Mouse (Mus musculus) forebrain, embryonic 10.5 days (tissue): ENCODE measurements around the gene Agbl2. TPM values are rescaled to one million over a fixed set of nuclear protein-coding genes. Genes with fewer than 3 reads are reported as not detected.

Experiments
- DNase-seq: peaks from one replicate; pipeline ENCODE4 v3.0.0-alpha.2; 2017; ENCODE audit warnings: low spot score; ENCODE audit errors: extremely low spot score
- H3K27ac ChIP-seq: fragments of 300-500 bp; sonication (generic); 2 replicates; pipeline ENCODE4 v1.5.1; 2016; ENCODE audit warnings: mild to moderate bottlenecking
- H3K27me3 ChIP-seq: fragments of 300-500 bp; sonication (generic); 2 replicates; pipeline ENCODE4 v1.6.1; 2016; ENCODE audit warnings: mild to moderate bottlenecking; ENCODE audit not compliant: poor library complexity, severe bottlenecking
- H3K36me3 ChIP-seq: fragments of 300-500 bp; sonication (generic); replicated peaks from 2 replicates; pipeline ENCODE4 v1.6.1; 2016; ENCODE audit warnings: mild to moderate bottlenecking, moderate library complexity
- H3K4me1 ChIP-seq: fragments of 300-500 bp; sonication (generic); 2 replicates; pipeline ENCODE4 v1.6.1; 2016
- H3K4me3 ChIP-seq: fragments of 300-500 bp; sonication (generic); 2 replicates; pipeline ENCODE4 v1.5.1; 2016; ENCODE audit warnings: mild to moderate bottlenecking, moderate library complexity
- H3K9me3 ChIP-seq: fragments of 300-500 bp; sonication (generic); 2 replicates; pipeline ENCODE4 v1.6.1; 2016; ENCODE audit warnings: mild to moderate bottlenecking, moderate library complexity
- WGBS: fragments of 180-500 bp; shearing (Covaris S2); methylation state at CpG from one replicate; pipeline ENCODE4 v1.1.7; 2016; 5-methylcytosine and 5-hydroxymethylcytosine counted together
- polyA plus RNA-seq: library from polyadenylated mRNA; unstranded; fragments of >200 nt; fragmentation: Nextera tagmentation; extraction: Ambion mirVana; gene quantifications from 2 replicates; pipeline ENCODE4 v1.2.1, GENCODE M21; 2016

Gene Agbl2
- 0.58 and 0.70 TPM in 2 replicates for polyA plus RNA-seq

- Histone ChIP-seq H3K27ac (peak within 1 kb of the TSS; percentile 70), H3K36me3 (peaks cover 41% of the 10 kb centered on the region), H3K4me3 (peak within 1 kb of the TSS; percentile 49), H3K27me3 (peaks cover 22% of the 10 kb centered on the region), H3K4me1 (peaks cover 19% of the 10 kb centered on the region), H3K9me3 (no peaks in the 10 kb centered on the region)
- 4% methylated on average over 11 of the region's 11 CpGs for WGBS
- DNase-seq = peak; percentile 53
Measured at GRCm38 (mm10) chr2:90782458-90782857, at the start of gene Agbl2. Gene Agbl2, plus strand, starts transcription at chr2:90782727.

- Histone ChIP-seq H3K4me1 (no peaks in the 10 kb centered on the region), H3K27ac (no peak overlapping the region), H3K9me3 (no peaks in the 10 kb centered on the region), H3K4me3 (no peak overlapping the region), H3K27me3 (no peaks in the 10 kb centered on the region), H3K36me3 (peaks cover 86% of the 10 kb centered on the region)
- 94% methylated on average over 11 of the region's 11 CpGs for WGBS
- no peak for DNase-seq
Measured at GRCm38 (mm10) chr2:90735326-90735725, 47.2 kb upstream of the Agbl2 start.

GRCm38 (mm10) chr2:90738801-90739200, 43.7 kb upstream of the Agbl2 start:
- Histone ChIP-seq H3K27me3 (no peaks in the 10 kb centered on the region), H3K9me3 (no peaks in the 10 kb centered on the region), H3K27ac (no peak overlapping the region), H3K4me1 (no peaks in the 10 kb centered on the region), H3K36me3 (peaks cover 51% of the 10 kb centered on the region), H3K4me3 (no peak overlapping the region)
- 94% methylated on average over 3 of the region's 3 CpGs for WGBS
- DNase-seq = no peak

- no peak overlapping the region for H3K4me3 ChIP-seq
- no peaks in the 10 kb centered on the region for H3K27me3 ChIP-seq
- no peak for DNase-seq
- 85% methylated on average over 3 of the region's 3 CpGs for WGBS
- no peaks in the 10 kb centered on the region for H3K9me3 ChIP-seq
- peaks cover 47% of the 10 kb centered on the region for H3K36me3 ChIP-seq
- no peak overlapping the region for H3K27ac ChIP-seq
- H3K4me1 ChIP-seq = peaks cover 2% of the 10 kb centered on the region; the same call in 1 of the 2 replicates
Measured at GRCm38 (mm10) chr2:90739327-90739726, 43.2 kb upstream of the Agbl2 start.

DNA sequence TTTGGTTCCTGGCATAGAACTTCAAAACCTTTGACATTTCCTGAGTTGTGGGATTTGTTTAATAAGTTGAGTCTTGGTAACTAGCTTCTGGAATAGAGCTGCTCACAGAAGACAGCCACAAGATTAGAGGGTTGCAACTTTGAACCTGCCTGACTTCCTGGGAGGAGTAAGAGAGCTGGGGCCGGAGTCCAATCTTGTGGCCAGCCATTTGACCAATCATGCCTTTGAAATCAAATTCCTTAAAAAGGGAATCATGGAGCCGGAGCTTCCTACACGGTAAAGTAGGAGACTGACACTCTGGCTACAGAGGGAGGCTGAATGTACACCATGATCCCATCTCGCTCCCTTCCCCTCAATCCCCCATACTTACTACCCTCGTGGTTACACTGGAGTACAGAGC, 42.6 kb upstream of the Agbl2 start:
- H3K4me1 ChIP-seq = peaks cover 8% of the 10 kb centered on the region; the same call in 1 of the 2 replicates
- peaks cover 42% of the 10 kb centered on the region for H3K36me3 ChIP-seq
- WGBS = 85% methylated on average over 5 of the region's 5 CpGs
- no peak overlapping the region for H3K4me3 ChIP-seq
- DNase-seq = no peak
- H3K27me3 ChIP-seq = no peaks in the 10 kb centered on the region
- H3K27ac ChIP-seq = no peak overlapping the region
- H3K9me3 ChIP-seq = no peaks in the 10 kb centered on the region

DNA sequence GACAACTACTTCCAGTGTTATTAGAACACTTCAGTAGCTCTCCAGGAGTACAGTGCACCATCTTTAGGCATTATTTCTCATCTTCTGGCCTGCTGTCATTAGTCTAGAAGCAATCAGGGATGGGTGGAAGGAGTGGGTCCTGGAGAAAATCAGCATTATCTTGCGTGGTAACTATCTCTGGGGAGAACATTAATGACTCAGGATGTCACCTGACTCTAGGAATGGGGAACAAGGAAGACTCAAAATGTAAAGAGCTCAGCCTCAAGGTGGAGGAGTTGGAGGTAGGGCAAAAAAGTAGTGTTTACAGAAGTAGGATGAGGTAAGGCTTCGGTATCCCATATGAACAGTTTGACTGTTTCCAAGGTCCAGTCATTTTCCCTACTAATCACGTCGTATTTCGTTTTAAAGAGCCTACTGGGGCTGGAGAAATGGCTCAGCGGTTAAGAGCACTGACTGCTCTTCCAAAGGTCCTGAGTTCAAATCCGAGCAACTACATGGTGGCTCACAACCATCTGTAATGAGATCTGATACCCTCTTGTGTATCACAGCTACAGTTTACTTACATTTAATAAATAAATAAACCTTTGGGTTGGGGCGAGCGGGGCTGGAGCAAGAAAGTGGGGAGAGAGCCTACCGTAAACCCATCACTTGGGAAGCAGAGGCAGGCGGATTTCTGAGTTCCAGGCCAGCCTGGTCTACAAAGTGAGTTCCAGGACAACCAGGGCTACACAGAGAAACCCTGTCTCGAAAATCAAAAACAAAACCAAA, 38.1 kb upstream of the Agbl2 start:
- peak overlapping the region; percentile 93 for H3K4me3 ChIP-seq
- 67% methylated on average over 12 of the region's 12 CpGs for WGBS

GRCm38 (mm10) chr2:90745053-90745678, 37.4 kb upstream of the Agbl2 start, which contains the start of gene Fnbp4:
Gene Fnbp4, plus strand, starts transcription at chr2:90745370.
- H3K4me1 ChIP-seq = peaks cover 24% of the 10 kb centered on the region
- WGBS = under 1% methylated on average over 44 of the region's 44 CpGs

More for the DNA sequence above, 38.1 kb upstream of the Agbl2 start:
- Histone ChIP-seq H3K9me3 (no peaks in the 10 kb centered on the region), H3K27ac (peak overlapping the region; percentile 98), H3K36me3 (peaks cover 32% of the 10 kb centered on the region), H3K4me1 (peaks cover 24% of the 10 kb centered on the region), H3K27me3 (no peaks in the 10 kb centered on the region)
- DNase-seq = no peak

DNA sequence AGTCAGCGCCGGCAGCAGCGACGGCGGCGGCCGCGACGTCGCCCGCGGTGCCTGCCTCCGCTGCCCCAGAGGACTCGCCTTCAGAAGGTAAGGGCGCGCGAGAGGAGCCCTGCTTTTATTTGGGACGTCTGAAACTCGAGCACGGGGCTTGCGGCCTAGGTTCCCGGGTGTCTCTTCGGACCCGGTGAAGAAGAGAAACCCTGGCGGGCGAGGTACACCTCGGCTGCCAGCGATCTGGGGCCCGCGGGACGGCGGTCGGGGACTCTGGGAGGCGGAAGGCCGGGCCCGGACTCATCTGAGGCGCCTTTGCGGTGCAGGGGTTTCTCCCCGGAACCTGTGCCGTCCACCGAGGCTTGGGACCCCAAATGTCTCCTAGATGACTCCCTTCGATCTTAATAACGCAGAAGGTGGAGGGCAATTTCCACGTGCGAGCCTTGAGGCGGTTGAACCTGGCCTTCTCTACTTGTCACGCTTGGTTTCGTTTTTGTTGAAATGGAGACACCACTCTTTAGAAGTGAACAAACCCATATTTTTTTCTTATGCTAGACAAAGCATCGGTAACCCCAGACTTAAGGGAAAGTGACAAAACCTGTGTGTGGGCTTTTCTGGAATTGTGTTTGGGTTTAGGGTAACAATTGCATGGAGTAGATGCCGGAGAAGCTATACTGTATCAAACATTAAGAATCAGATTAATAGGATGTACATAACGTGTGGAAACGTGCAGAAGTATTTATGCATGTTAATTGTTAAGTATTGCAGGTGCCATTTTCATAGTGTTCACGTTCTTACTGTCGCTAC, 36.6 kb upstream of the Agbl2 start:
- peak overlapping the region; percentile 93 for H3K4me3 ChIP-seq
- H3K4me1 ChIP-seq = peaks cover 24% of the 10 kb centered on the region
- under 1% methylated on average over 54 of the region's 54 CpGs for WGBS
- H3K27ac ChIP-seq = peak overlapping the region; percentile 98
- H3K9me3 ChIP-seq = no peaks in the 10 kb centered on the region
- no peaks in the 10 kb centered on the region for H3K27me3 ChIP-seq
- peaks cover 42% of the 10 kb centered on the region for H3K36me3 ChIP-seq
- no peak for DNase-seq

More at GRCm38 (mm10) chr2:90745053-90745678, 37.4 kb upstream of the Agbl2 start, which contains the start of gene Fnbp4:
- peak; percentile 98 for DNase-seq
- Histone ChIP-seq H3K4me3 (peak within 1 kb of the TSS; percentile 93), H3K27ac (peak within 1 kb of the TSS; percentile 98), H3K27me3 (no peaks in the 10 kb centered on the region), H3K36me3 (peaks cover 36% of the 10 kb centered on the region), H3K9me3 (no peaks in the 10 kb centered on the region)

GRCm38 (mm10) chr2:90746538-90746865, 36.0 kb upstream of the Agbl2 start:
- no peak for DNase-seq
- H3K27me3 ChIP-seq = no peaks in the 10 kb centered on the region
- H3K4me1 ChIP-seq = peaks cover 24% of the 10 kb centered on the region
- peak overlapping the region; percentile 93 for H3K4me3 ChIP-seq
- peak overlapping the region; percentile 98 for H3K27ac ChIP-seq
- WGBS = 22% methylated on average over 4 of the region's 4 CpGs
- H3K9me3 ChIP-seq = no peaks in the 10 kb centered on the region
- H3K36me3 ChIP-seq = peaks cover 48% of the 10 kb centered on the region

- Histone ChIP-seq H3K27ac (no peak overlapping the region), H3K4me1 (peaks cover 24% of the 10 kb centered on the region), H3K4me3 (peak overlapping the region; percentile 93), H3K9me3 (no peaks in the 10 kb centered on the region), H3K27me3 (no peaks in the 10 kb centered on the region), H3K36me3 (peaks cover 52% of the 10 kb centered on the region)
- WGBS = 92% methylated on average over 10 of the region's 10 CpGs
- DNase-seq = no peak
Measured at GRCm38 (mm10) chr2:90747131-90747530, 35.4 kb upstream of the Agbl2 start.

- DNase-seq = no peak
- Histone ChIP-seq H3K27me3 (no peaks in the 10 kb centered on the region), H3K27ac (no peak overlapping the region), H3K4me3 (no peak overlapping the region), H3K9me3 (no peaks in the 10 kb centered on the region), H3K36me3 (peaks cover 78% of the 10 kb centered on the region), H3K4me1 (peaks cover 16% of the 10 kb centered on the region)
- WGBS = 84% methylated on average over 6 of the region's 6 CpGs
Measured at GRCm38 (mm10) chr2:90749676-90750459, 32.7 kb upstream of the Agbl2 start.

GRCm38 (mm10) chr2:90753565-90753964, 29.0 kb upstream of the Agbl2 start:
- DNase-seq = no peak
- Histone ChIP-seq H3K27me3 (no peaks in the 10 kb centered on the region), H3K27ac (no peak overlapping the region), H3K4me3 (no peak overlapping the region), H3K36me3 (peaks cover 95% of the 10 kb centered on the region), H3K4me1 (no peaks in the 10 kb centered on the region), H3K9me3 (no peaks in the 10 kb centered on the region)
- 90% methylated on average over 2 of the region's 2 CpGs for WGBS
